Mouse (Mus musculus) embryonic fibroblast, embryonic 13.5 days (primary cell): ENCODE measurements around the gene Kcna7. TPM values are rescaled to one million over a fixed set of nuclear protein-coding genes. Genes with fewer than 3 reads are reported as not detected.

Experiments used
- H3K27ac ChIP-seq: 2 replicates; pipeline ENCODE4 v1.5.1; 2012; ENCODE audit warnings: low read length, control low read depth, inconsistent platforms; ENCODE audit not compliant: insufficient read depth
- H3K4me1 ChIP-seq: 2 replicates; pipeline ENCODE4 v1.6.1; 2011; ENCODE audit warnings: low read length; ENCODE audit not compliant: control insufficient read depth, insufficient read depth
- H3K4me3 ChIP-seq: 2 replicates; pipeline ENCODE4 v1.5.1; 2011; ENCODE audit warnings: mild to moderate bottlenecking, control low read depth, low read length; ENCODE audit not compliant: insufficient read depth
- CTCF ChIP-seq: IDR thresholded peaks from 2 replicates; pipeline ENCODE4 v1.5.1; 2011; ENCODE audit warnings: mild to moderate bottlenecking, control low read depth, low read length, moderate library complexity, borderline replicate concordance; ENCODE audit not compliant: insufficient read depth
- POLR2A ChIP-seq: IDR thresholded peaks from 2 replicates; pipeline ENCODE4 v1.6.1; 2011; ENCODE audit warnings: low read depth, mild to moderate bottlenecking, control low read depth, low read length, moderate library complexity
- polyA plus RNA-seq: library from polyadenylated mRNA; stranded (reverse); fragments of >200 nt; gene quantifications from 2 replicates; pipeline ENCODE4 v1.2.4, GENCODE M21; 2011; ENCODE audit warnings: low read depth; ENCODE audit not compliant: missing spikeins, insufficient read length

The Kcna7 gene
- polyA plus RNA-seq, 1 experiment, result not detected

DNA sequence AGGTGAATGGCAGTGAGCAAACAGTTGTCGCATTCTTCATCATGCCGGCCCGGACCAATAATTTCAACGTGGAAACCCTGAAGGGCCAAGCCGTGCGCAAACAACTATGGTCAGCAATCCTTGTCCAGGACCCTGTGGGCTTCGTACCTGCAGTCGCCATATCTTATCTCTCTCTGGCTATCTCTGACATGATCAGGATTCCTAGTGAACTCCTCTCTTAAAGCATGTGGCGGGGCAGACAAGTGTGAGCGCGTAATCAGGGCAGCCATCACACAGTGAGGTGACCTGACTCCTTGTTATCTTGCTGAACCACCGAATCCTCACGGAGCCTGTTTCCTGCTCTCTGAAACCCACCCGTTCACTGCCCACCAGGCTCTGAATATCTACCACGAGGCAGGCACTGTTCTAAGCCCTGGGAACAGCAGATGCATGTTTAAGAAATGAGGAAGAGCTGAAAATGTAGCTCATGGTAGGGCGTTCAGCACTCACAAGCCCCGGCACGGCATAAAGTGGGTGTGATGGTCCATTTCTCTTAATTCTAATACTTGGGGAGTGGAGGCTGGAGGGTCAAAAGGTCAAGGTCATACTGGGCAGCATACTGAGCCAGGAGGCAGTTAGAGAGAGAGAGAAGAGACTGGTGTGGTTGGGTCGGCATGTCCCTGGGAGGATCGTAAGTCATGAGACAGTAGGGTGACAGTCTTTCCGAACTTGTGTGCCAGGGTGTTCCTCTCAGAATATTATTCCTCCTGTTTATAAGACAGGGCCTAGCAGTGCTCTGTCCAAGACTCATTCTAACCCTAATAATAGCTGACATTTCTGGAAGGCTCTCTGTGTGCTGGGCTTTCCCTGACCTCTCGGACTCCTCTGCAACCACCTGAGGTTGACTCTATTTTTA lies 38.3 kb downstream of the Kcna7 start:
- Histone ChIP-seq H3K4me3 (no peak overlapping the region), H3K4me1 (no peaks in the 10 kb centered on the region), H3K27ac (no peak overlapping the region)
- TF ChIP-seq POLR2A (no peak), CTCF (no peak)

DNA sequence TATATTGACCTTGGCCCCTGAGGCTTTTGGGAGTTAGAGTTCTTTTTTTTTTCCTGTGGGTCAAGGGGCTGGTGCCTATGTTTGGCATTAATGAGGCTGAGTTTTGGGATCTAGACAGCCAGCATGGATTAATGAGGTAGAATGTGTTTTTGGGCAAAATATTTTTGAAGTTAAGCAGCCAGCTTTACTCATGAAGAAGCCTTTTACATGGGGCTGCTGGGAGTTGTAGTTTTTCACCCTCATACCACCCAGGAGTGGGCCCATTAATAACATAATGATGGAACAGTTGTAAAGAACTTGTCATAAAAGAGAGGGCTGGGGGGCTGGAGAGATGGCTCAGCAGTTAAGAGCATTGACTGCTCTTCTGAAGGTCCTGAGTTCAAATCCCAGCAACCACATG lies 41.1 kb downstream of the Kcna7 start:
- no peak for TF ChIP-seq CTCF
- no peak for TF ChIP-seq POLR2A
- H3K4me3 ChIP-seq, result no peak overlapping the region
- H3K27ac ChIP-seq, result no peak overlapping the region
- no peaks in the 10 kb centered on the region for H3K4me1 ChIP-seq

GRCm38 (mm10) chr7:45447325-45447990 lies 42.0 kb downstream of the Kcna7 start:
- Histone ChIP-seq H3K27ac (no peak overlapping the region), H3K4me3 (no peak overlapping the region), H3K4me1 (no peaks in the 10 kb centered on the region)
- TF ChIP-seq POLR2A (no peak), CTCF (peak; percentile 26; the same call in 1 of the 2 replicates)

DNA sequence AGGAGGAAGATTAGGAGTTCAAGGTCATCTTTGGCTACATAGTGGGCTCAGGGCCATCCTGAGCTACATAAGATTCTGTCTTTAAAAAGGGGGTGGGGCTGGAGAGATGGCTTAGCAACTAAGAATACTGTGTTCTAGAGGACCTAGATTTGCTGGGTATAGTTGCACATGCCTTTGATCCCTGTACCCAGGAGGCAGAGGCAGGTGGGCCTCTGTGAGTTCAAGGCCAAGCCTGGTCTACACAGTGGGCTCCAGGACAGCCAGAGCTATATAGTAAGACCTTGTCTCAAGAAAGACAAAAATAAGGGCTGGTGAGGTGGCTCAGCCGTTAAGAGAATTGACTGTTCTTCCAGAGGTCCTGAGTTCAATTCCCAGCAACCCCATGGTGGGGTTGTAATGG lies 44.5 kb downstream of the Kcna7 start:
- TF ChIP-seq POLR2A (no peak), CTCF (no peak)
- no peaks in the 10 kb centered on the region for H3K4me1 ChIP-seq
- H3K27ac ChIP-seq, result no peak overlapping the region

GRCm38 (mm10) chr7:45451344-45451982 lies 46.0 kb downstream of the Kcna7 start:
- no peak overlapping the region for H3K4me3 ChIP-seq
- no peak overlapping the region for H3K27ac ChIP-seq
- TF ChIP-seq CTCF (peak; percentile 41), POLR2A (no peak)
- no peaks in the 10 kb centered on the region for H3K4me1 ChIP-seq

More for the DNA sequence above, 44.5 kb downstream of the Kcna7 start:
- no peak overlapping the region for H3K4me3 ChIP-seq

- TF ChIP-seq CTCF (no peak), POLR2A (no peak)
- H3K4me3 ChIP-seq, result no peak overlapping the region
- no peak overlapping the region for H3K27ac ChIP-seq
- H3K4me1 ChIP-seq, result no peaks in the 10 kb centered on the region
Measured at GRCm38 (mm10) chr7:45454971-45455370, 49.5 kb downstream of the Kcna7 start.

- no peak overlapping the region for H3K27ac ChIP-seq
- TF ChIP-seq CTCF (no peak), POLR2A (peak; percentile 2; the same call in 1 of the 2 replicates)
- no peak overlapping the region for H3K4me3 ChIP-seq
- H3K4me1 ChIP-seq, result peaks cover 5% of the 10 kb centered on the region; the same call in 1 of the 2 replicates
Measured at GRCm38 (mm10) chr7:45455932-45456696, 50.7 kb downstream of the Kcna7 start.

DNA sequence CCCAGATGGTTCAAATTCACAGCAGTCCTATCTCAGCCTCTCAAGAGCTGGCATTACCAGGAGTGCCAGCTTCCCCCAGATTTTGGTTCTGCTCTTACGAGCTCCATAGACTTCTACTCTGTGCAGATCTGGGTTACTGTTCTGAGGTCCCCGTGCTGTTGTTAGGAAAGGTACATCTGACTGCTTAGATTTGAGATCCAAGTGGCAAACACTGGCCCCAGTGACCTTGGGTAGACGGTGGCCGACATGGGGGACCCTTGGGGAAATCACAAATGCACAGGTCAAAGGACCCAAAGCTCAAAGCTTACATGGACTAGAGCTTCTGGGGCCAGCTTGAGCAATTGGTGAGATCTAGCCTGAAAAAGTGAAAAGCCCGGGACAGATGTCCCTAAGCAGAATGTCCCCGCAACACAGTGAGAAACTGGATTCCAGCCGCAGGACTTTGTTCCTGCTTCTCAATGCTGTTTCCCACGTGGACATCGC lies 51.3 kb downstream of the Kcna7 start:
- Histone ChIP-seq H3K4me1 (peaks cover 5% of the 10 kb centered on the region; the same call in 1 of the 2 replicates), H3K27ac (peak overlapping the region; percentile 73), H3K4me3 (peak overlapping the region; percentile 67)
- TF ChIP-seq POLR2A (no peak; the same call in 1 of the 2 replicates), CTCF (no peak)

DNA sequence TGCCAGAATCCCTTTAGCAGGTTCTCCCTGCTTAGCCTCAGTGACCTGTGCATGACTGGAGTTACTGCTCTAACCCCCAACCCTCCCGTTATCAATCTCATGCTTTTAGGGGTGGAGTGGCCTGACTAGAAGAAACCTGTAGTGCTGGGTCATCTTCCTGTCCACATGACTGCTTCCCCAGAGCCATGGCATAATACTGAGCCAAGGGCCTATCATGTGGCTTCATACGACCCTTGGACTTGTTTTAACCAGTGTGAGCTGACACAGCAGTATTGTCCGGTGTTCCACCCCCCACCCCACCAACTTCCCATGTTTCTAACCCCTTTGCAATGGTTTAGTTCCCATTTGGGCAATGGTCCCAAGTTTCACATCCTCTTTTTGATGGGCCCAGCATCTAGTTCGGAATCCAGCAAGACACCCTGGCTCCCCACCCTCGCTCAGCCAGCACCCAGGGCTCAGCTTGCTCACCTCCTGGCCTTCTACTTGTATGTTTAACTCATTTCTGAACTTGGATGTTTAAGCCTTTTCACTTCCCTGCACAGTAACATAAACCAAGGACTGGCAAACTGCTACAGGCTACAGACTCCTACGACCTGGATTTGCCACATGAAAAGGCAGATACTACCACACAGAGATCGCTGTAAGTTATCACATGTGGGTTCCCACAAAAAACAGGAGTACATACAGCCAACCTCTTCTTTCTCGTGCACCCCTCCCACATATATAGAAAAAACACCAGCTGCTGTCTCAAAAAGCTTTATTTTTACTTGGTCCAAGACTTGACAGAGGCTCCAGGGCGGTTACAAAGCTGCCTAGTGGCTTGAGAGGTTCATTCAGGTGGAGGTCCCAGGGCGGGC lies 52.0 kb downstream of the Kcna7 start:
- Histone ChIP-seq H3K27ac (peak overlapping the region; percentile 73), H3K4me3 (peak overlapping the region; percentile 67), H3K4me1 (peaks cover 5% of the 10 kb centered on the region; the same call in 1 of the 2 replicates)
- TF ChIP-seq CTCF (no peak), POLR2A (peak; percentile 85)
